Mouse (Mus musculus): ENCODE results near the gene Hmgcr.

Hmgcr gene

GRCm38 (mm10) chr13:96670406-96671077 lies at the start of gene Hmgcr:
Hmgcr (minus strand) TSS chr13:96670936.
- peak; percentile 97 for DNase-seq (ENCODE audit: low read depth, low spot score)

GRCm38 (mm10) chr13:96720003-96720402 lies 49.3 kb upstream of the Hmgcr start:
- DNase-seq (ENCODE audit: low read depth, low spot score) = no peak

- DNase-seq (ENCODE audit: low read depth, low spot score) = no peak
Measured at GRCm38 (mm10) chr13:96717821-96718220, 47.1 kb upstream of the Hmgcr start.

- no peak for DNase-seq (ENCODE audit: low read depth, low spot score)
Measured at GRCm38 (mm10) chr13:96716311-96716710, 45.6 kb upstream of the Hmgcr start.

- DNase-seq (ENCODE audit: low read depth, low spot score) = no peak
Measured at GRCm38 (mm10) chr13:96709269-96710233, 38.8 kb upstream of the Hmgcr start.

GRCm38 (mm10) chr13:96702567-96703278 lies 32.0 kb upstream of the Hmgcr start:
- no peak for DNase-seq (ENCODE audit: low read depth, low spot score)

- DNase-seq (ENCODE audit: low read depth, low spot score) = no peak
Measured at GRCm38 (mm10) chr13:96697805-96698586, 27.3 kb upstream of the Hmgcr start.

- no peak for DNase-seq (ENCODE audit: low read depth, low spot score)
Measured at GRCm38 (mm10) chr13:96695428-96695827, 24.7 kb upstream of the Hmgcr start.

GRCm38 (mm10) chr13:96689901-96690300 lies 19.2 kb upstream of the Hmgcr start:
- DNase-seq (ENCODE audit: low read depth, low spot score) = no peak

- DNase-seq (ENCODE audit: low read depth, low spot score) = no peak
Measured at GRCm38 (mm10) chr13:96687261-96687660, 16.5 kb upstream of the Hmgcr start.

GRCm38 (mm10) chr13:96684779-96685178 lies 14.0 kb upstream of the Hmgcr start:
- no peak for DNase-seq (ENCODE audit: low read depth, low spot score)

GRCm38 (mm10) chr13:96681088-96681620 lies 10.4 kb upstream of the Hmgcr start:
- DNase-seq (ENCODE audit: low read depth, low spot score) = no peak

GRCm38 (mm10) chr13:96680163-96681087 lies 9.7 kb upstream of the Hmgcr start:
- no peak for DNase-seq (ENCODE audit: low read depth, low spot score)

GRCm38 (mm10) chr13:96678616-96679015 lies 7.9 kb upstream of the Hmgcr start:
- DNase-seq (ENCODE audit: low read depth, low spot score) = no peak

- DNase-seq (ENCODE audit: low read depth, low spot score) = no peak
Measured at GRCm38 (mm10) chr13:96677071-96677470, 6.3 kb upstream of the Hmgcr start.

- DNase-seq (ENCODE audit: low read depth, low spot score) = no peak
Measured at GRCm38 (mm10) chr13:96675756-96676155, 5.0 kb upstream of the Hmgcr start.

GRCm38 (mm10) chr13:96673817-96674216 lies 3.1 kb upstream of the Hmgcr start:
- no peak for DNase-seq (ENCODE audit: low read depth, low spot score)

GRCm38 (mm10) chr13:96672276-96672675 lies 1.5 kb upstream of the Hmgcr start:
- no peak for DNase-seq (ENCODE audit: low read depth, low spot score)

- DNase-seq (ENCODE audit: low read depth, low spot score) = no peak
Measured at GRCm38 (mm10) chr13:96671906-96672234, 1.1 kb upstream of the Hmgcr start.
